Mouse (Mus musculus) forebrain, embryonic 12.5 days (tissue): Measurements from ENCODE around the gene Csnk2b. TPM values are rescaled to one million over a fixed set of nuclear protein-coding genes. Genes with fewer than 3 reads are reported as not detected.

Source experiments
- ATAC-seq: fragments of 200-750 bp; cut with Nextera tagmentation; 2 replicates; pipeline ENCODE4 v1.8.0; 2017; ENCODE audit warnings: moderate TSS enrichment; ENCODE audit not compliant: low FRiP score
- H3K27ac ChIP-seq: fragments of 300-500 bp; sonication (generic); 2 replicates; pipeline ENCODE4 v1.5.1; 2016; ENCODE audit warnings: mild to moderate bottlenecking
- H3K27me3 ChIP-seq: fragments of 300-500 bp; sonication (generic); 2 replicates; pipeline ENCODE4 v1.6.1; 2016; ENCODE audit warnings: mild to moderate bottlenecking
- H3K36me3 ChIP-seq: fragments of 300-500 bp; sonication (generic); replicated peaks from 2 replicates; pipeline ENCODE4 v1.6.1; 2016; ENCODE audit warnings: mild to moderate bottlenecking
- H3K4me1 ChIP-seq: fragments of 300-500 bp; sonication (generic); 2 replicates; pipeline ENCODE4 v1.6.1; 2016
- H3K4me2 ChIP-seq: fragments of 300-500 bp; sonication (generic); 2 replicates; pipeline ENCODE4 v1.6.1; 2016; ENCODE audit warnings: mild to moderate bottlenecking, moderate library complexity
- H3K4me3 ChIP-seq: fragments of 300-500 bp; sonication (generic); replicated peaks from 2 replicates; pipeline ENCODE4 v1.5.1; 2016; ENCODE audit warnings: mild to moderate bottlenecking
- H3K9ac ChIP-seq: fragments of 300-500 bp; sonication (generic); 2 replicates; pipeline ENCODE4 v1.6.1; 2016; ENCODE audit warnings: mild to moderate bottlenecking
- H3K9me3 ChIP-seq: fragments of 300-500 bp; sonication (generic); 2 replicates; pipeline ENCODE4 v1.6.1; 2016
- WGBS: fragments of 180-500 bp; shearing (Covaris S2); methylation state at CpG from one replicate; pipeline ENCODE4 v1.1.7; 2016; 5-methylcytosine and 5-hydroxymethylcytosine counted together
- polyA plus RNA-seq: library from polyadenylated mRNA; unstranded; fragments of >200 nt; fragmentation: Nextera tagmentation; extraction: Ambion mirVana; gene quantifications from 2 replicates; pipeline ENCODE4 v1.2.1, GENCODE M21; 2016

The Csnk2b gene
- 283 and 284 TPM in 2 replicates for polyA plus RNA-seq

DNA sequence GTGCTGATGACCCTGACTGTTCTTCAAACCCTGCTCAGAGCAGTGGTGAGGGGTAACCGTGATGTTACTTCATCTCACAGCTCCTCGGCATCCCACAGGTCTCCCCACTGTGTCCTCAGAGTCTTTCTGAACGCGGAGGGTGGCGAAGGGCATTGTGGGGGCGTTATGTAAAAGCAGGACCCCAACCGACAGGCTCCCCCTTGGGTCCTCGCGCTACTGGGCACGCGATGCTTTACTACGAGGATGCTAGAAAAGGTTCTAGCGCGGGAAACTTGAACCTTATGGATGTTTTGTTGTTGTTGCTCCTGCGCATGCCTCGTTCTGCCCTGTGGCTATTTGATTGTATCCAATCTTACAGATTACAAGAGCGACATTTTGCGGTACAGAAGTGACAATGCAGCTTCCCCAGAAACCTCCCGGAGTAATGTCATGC lies at the start of gene Csnk2b:
TSS of gene Csnk2b (minus strand) at position 183 of the 433 bp plus-strand sequence.
- Histone ChIP-seq H3K9ac (peak within 1 kb of the TSS; percentile 98), H3K4me2 (peak within 1 kb of the TSS; percentile 94), H3K27ac (peak within 1 kb of the TSS; percentile 94), H3K4me1 (peaks cover 33% of the 10 kb centered on the region), H3K36me3 (peaks cover 43% of the 10 kb centered on the region), H3K4me3 (peak within 1 kb of the TSS; percentile 98), H3K9me3 (no peaks in the 10 kb centered on the region), H3K27me3 (no peaks in the 10 kb centered on the region)
- under 1% methylated on average over 19 of the region's 19 CpGs for WGBS
- peak; percentile 62 for ATAC-seq

- H3K9me3 ChIP-seq: no peaks in the 10 kb centered on the region
- H3K9ac ChIP-seq: no peak overlapping the region
- no peak overlapping the region for H3K4me2 ChIP-seq
- H3K27me3 ChIP-seq: 0 out of 2 replicates have a peak, but pooled peaks cover 3% of the 10 kb centered on the region
- ATAC-seq: no peak
- peak overlapping the region; percentile 69; the same call in 1 of the 2 replicates for H3K27ac ChIP-seq
- no peaks in the 10 kb centered on the region for H3K36me3 ChIP-seq
- H3K4me1 ChIP-seq: peaks cover 10% of the 10 kb centered on the region
- H3K4me3 ChIP-seq: no peak overlapping the region
- WGBS: 26% methylated on average over 4 of the region's 4 CpGs
Measured at GRCm38 (mm10) chr17:35168541-35169207, 46.8 kb upstream of the Csnk2b start.

DNA sequence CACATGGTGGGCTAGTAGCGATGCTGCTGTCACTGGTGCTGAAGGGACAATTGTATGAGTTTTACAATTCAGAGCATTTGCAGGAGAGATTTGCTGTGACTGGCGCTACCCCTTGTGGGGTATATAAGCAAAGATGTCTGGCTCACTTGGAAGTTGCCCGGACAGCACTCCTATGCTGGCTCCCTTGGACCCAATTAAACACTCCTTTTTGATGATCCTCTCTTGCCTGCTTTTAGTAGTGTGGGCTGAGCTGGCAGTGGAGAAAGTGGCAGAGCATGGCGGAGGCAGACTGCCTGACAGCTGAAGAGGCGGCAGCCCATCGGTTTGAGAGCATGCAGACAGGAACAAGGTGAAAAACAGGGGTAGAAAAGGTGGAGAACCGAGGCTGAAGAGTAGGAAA lies 45.9 kb upstream of the Csnk2b start:
- Histone ChIP-seq H3K27me3 (0 out of 2 replicates have a peak, but pooled peaks cover 3% of the 10 kb centered on the region), H3K4me2 (no peak overlapping the region), H3K9me3 (no peaks in the 10 kb centered on the region), H3K4me1 (peaks cover 18% of the 10 kb centered on the region), H3K4me3 (no peak overlapping the region), H3K36me3 (0 out of 2 replicates have a peak, but pooled peaks cover under 1% of the 10 kb centered on the region), H3K9ac (no peak overlapping the region), H3K27ac (no peak overlapping the region)
- WGBS: 85% methylated on average over 7 of the region's 7 CpGs
- no peak for ATAC-seq

- Histone ChIP-seq H3K9me3 (no peaks in the 10 kb centered on the region), H3K27me3 (no peaks in the 10 kb centered on the region), H3K4me2 (peak overlapping the region; percentile 96), H3K27ac (peak overlapping the region; percentile 98), H3K36me3 (peaks cover 13% of the 10 kb centered on the region), H3K4me1 (peaks cover 31% of the 10 kb centered on the region), H3K4me3 (peak overlapping the region; percentile 99; the same call in 1 of the 2 replicates), H3K9ac (peak overlapping the region; percentile 43; the same call in 1 of the 2 replicates)
- 72% methylated on average over 8 of the region's 8 CpGs for WGBS
- ATAC-seq: no peak
Measured at GRCm38 (mm10) chr17:35166352-35167035, 44.6 kb upstream of the Csnk2b start.

- no peak; the same call in 1 of the 2 replicates for ATAC-seq
- peak overlapping the region; percentile 96 for H3K4me2 ChIP-seq
- 23% methylated on average over 12 of the region's 12 CpGs for WGBS
- H3K4me1 ChIP-seq: peaks cover 32% of the 10 kb centered on the region
- peak overlapping the region; percentile 48 for H3K9ac ChIP-seq
- peak overlapping the region; percentile 98 for H3K27ac ChIP-seq
- no peaks in the 10 kb centered on the region for H3K9me3 ChIP-seq
- H3K4me3 ChIP-seq: peak overlapping the region; percentile 99
- H3K36me3 ChIP-seq: peaks cover 22% of the 10 kb centered on the region
- H3K27me3 ChIP-seq: no peaks in the 10 kb centered on the region
Measured at GRCm38 (mm10) chr17:35165451-35166155, 43.8 kb upstream of the Csnk2b start.

DNA sequence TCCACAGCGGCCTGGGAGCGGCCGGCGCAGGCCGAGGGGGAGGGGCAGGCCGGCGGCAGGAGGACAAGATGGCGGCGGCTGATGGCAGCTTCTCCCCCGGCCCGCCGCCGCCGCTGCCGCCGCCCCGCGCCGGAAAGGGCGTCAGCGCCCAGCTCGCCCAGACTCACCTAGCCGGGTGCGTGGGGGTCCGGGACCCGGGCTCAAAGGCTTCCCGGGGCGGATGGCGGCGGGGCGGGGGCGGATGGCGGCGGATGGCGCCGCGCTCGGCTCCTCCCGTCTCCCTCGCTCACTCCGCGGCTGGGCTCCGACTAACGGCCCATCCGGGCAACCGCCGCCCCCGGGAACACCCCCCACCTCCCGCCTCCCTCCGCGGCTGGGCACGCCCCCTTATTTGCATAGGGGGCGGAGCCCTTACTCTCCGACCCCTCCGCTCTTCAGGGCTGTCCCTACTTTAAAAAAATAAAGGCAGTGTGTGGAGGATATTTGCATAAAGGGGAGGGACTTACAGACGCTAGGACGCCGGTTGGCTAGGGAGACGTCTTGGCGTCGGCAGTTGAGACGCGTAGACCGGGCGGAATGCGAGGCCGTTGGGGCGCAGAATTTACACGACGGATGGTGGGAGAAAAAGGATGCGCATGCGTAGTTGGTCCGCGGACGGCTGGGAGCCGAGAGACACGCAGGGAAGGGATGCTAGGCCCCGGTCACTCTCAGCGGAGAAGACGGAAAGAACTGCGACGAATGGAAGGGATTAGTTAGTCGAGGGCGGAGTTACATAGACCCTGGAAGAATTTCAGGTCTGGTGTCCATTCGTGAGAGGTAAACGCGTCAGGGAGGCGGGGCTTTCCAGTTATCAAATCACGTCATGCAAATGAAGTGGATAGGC lies 43.0 kb upstream of the Csnk2b start, which contains the start of gene Prrc2a:
TSS of gene Prrc2a (minus strand) at position 330 of the 883 bp plus-strand sequence.
- WGBS: under 1% methylated on average over 81 of the region's 89 CpGs
- H3K9me3 ChIP-seq: no peaks in the 10 kb centered on the region
- H3K9ac ChIP-seq: peak within 1 kb of the TSS; percentile 100
- ATAC-seq: peak; percentile 96
- H3K4me3 ChIP-seq: peak within 1 kb of the TSS; percentile 99
- no peaks in the 10 kb centered on the region for H3K27me3 ChIP-seq
- peak within 1 kb of the TSS; percentile 96 for H3K4me2 ChIP-seq
- peak within 1 kb of the TSS; percentile 98 for H3K27ac ChIP-seq
- H3K4me1 ChIP-seq: peaks cover 32% of the 10 kb centered on the region
- peaks cover 30% of the 10 kb centered on the region for H3K36me3 ChIP-seq

DNA sequence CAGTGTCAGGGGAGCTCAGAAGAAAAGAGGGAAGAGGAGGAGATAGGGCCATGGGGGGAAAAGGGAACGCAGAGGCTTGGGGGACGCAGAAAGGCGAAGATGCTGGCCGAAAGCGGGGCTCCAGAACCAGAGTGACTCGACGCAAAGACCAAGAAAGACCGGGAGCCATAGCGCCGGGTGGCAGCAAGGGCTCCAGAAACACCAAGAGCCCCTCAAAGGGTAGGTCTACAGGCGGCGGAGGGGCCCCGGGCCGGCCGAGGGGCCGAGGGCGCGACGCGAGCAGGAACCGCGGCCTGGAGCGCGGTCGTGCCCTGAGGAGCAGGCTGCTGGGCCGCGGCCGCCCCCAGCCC lies 42.3 kb upstream of the Csnk2b start:
- Histone ChIP-seq H3K27ac (peak overlapping the region; percentile 98), H3K27me3 (no peaks in the 10 kb centered on the region), H3K9me3 (no peaks in the 10 kb centered on the region), H3K4me2 (peak overlapping the region; percentile 96), H3K4me3 (peak overlapping the region; percentile 99), H3K4me1 (peaks cover 32% of the 10 kb centered on the region), H3K36me3 (peaks cover 36% of the 10 kb centered on the region), H3K9ac (peak overlapping the region; percentile 100)
- WGBS: under 1% methylated on average over 27 of the region's 28 CpGs
- no peak for ATAC-seq

- H3K4me3 ChIP-seq: peak overlapping the region; percentile 99
- no peaks in the 10 kb centered on the region for H3K9me3 ChIP-seq
- peaks cover 32% of the 10 kb centered on the region for H3K4me1 ChIP-seq
- WGBS: 21% methylated on average over 8 of the region's 8 CpGs
- H3K27me3 ChIP-seq: no peaks in the 10 kb centered on the region
- H3K4me2 ChIP-seq: peak overlapping the region; percentile 96
- H3K27ac ChIP-seq: peak overlapping the region; percentile 98
- peak overlapping the region; percentile 100 for H3K9ac ChIP-seq
- H3K36me3 ChIP-seq: peaks cover 43% of the 10 kb centered on the region
- no peak for ATAC-seq
Measured at GRCm38 (mm10) chr17:35163326-35164081, 41.7 kb upstream of the Csnk2b start.

DNA sequence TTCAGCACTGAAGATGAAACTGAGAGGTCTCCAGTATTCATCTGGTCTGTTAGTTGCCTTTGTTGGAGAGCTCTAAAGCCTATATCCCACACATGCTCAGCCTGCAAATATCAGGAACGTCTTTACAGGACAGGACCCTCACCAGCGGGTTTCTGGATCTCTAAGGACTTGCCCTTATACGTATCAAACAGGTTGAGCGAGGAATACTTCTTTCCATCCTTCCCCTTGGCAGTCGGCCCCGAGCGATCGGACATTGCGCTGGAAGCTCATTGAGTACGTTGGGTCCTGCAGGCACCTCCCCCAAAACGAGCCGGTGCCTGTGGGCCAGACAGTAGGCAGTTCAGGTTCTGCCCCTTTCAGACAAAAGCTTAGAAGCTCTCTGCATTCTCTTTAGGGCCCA lies 40.9 kb upstream of the Csnk2b start:
- WGBS: 53% methylated on average over 12 of the region's 12 CpGs
- 0 out of 2 replicates have a peak overlapping the region, but pooled peaks have one; percentile 8 for H3K27ac ChIP-seq
- H3K4me2 ChIP-seq: peak overlapping the region; percentile 96

DNA sequence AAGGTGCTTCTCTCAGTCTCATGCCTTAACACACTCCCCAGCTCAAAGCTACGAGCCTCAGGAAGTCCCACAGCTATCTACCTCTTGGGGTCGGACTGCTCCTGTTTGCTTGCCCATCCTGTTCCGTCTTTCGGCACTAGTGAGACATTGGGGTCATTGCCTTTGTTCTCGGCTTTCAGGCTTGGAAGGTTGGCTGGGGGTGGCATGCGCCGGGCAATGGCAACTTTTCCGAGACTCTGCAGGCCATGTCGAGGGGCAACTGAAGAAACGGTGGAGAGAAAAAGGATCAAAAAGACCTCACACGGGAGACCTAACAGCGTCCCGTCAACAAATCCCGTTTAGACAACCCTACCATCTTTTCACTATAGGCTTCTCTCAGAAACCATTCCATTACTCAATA lies 40.3 kb upstream of the Csnk2b start:
- peak overlapping the region; percentile 99 for H3K4me3 ChIP-seq
- no peak for ATAC-seq
- H3K27me3 ChIP-seq: no peaks in the 10 kb centered on the region
- 82% methylated on average over 14 of the region's 14 CpGs for WGBS
- no peak overlapping the region for H3K27ac ChIP-seq
- peaks cover 32% of the 10 kb centered on the region for H3K4me1 ChIP-seq
- H3K36me3 ChIP-seq: peaks cover 57% of the 10 kb centered on the region
- H3K9me3 ChIP-seq: no peaks in the 10 kb centered on the region
- H3K9ac ChIP-seq: peak overlapping the region; percentile 100
- H3K4me2 ChIP-seq: peak overlapping the region; percentile 96

More for the DNA sequence above, 40.9 kb upstream of the Csnk2b start:
- Histone ChIP-seq H3K36me3 (peaks cover 51% of the 10 kb centered on the region), H3K27me3 (no peaks in the 10 kb centered on the region), H3K9ac (peak overlapping the region; percentile 100), H3K4me1 (peaks cover 32% of the 10 kb centered on the region), H3K4me3 (peak overlapping the region; percentile 99), H3K9me3 (no peaks in the 10 kb centered on the region)
- ATAC-seq: no peak

DNA sequence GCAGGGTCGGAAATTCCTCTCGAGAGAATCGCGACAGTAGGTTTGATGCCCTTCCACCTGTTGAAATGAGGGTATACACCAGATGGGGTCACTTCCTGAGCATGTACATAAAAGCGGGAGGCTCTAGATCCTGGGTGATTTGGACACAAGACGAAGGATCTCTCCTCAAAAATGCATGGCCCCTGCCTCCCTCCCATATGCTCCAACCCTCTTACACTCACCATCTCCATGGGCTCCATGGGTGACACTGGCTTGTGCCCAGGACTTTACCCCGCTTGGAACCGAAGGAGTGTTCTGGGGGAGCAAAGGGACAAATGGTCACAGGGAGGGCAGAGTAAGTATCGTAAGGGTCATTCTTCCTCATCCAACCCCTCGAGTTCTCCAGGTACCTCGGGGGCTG lies 39.6 kb upstream of the Csnk2b start:
- no peaks in the 10 kb centered on the region for H3K27me3 ChIP-seq
- ATAC-seq: no peak
- H3K4me2 ChIP-seq: no peak overlapping the region
- H3K4me3 ChIP-seq: 0 out of 2 replicates have a peak overlapping the region, but pooled peaks have one; percentile 99
- peaks cover 29% of the 10 kb centered on the region for H3K4me1 ChIP-seq
- H3K27ac ChIP-seq: no peak overlapping the region
- peaks cover 64% of the 10 kb centered on the region for H3K36me3 ChIP-seq
- H3K9ac ChIP-seq: 0 out of 2 replicates have a peak overlapping the region, but pooled peaks have one; percentile 100
- H3K9me3 ChIP-seq: no peaks in the 10 kb centered on the region
- 93% methylated on average over 11 of the region's 11 CpGs for WGBS
